Mouse (Mus musculus): ENCODE measurements at regions not wholly inside any gene's neighbourhood (a gene's known extent, or its start where the extent isn't known, plus 50 kb on each side); places are given as distances from the start of the nearest gene placed in this dataset.

GRCm38 (mm10) chr6:94921741-94922140 is 195.3 kb upstream of the Kbtbd8 start:
- H3K27ac ChIP-seq (ENCODE audit: insufficient read depth, low read length), result no peak overlapping the region
- WGBS, result 78% methylated on average over 2 of the region's 2 CpGs
- TF ChIP-seq POLR2A (IDR thresholded peaks at IDR 0.05; ENCODE audit: borderline replicate concordance, insufficient read depth, low read length) (no peak), CTCF (IDR thresholded peaks at IDR 0.05; ENCODE audit: borderline replicate concordance, insufficient read depth, low read depth, low read length) (no peak)

GRCm38 (mm10) chr6:94920770-94921169 is 196.3 kb upstream of the Kbtbd8 start:
- Histone ChIP-seq H3K4me1 (ENCODE audit: control insufficient read depth, insufficient read depth, low read length) (no peaks in the 10 kb centered on the region), H3K27me3 (ENCODE audit: control insufficient read depth, insufficient read depth, low read length) (no peaks in the 10 kb centered on the region), H3K27ac (ENCODE audit: insufficient read depth, low read length) (no peak overlapping the region), H3K4me3 (replicated peaks; ENCODE audit: insufficient read depth, low read depth, low read length) (no peak overlapping the region)
- TF ChIP-seq CTCF (IDR thresholded peaks at IDR 0.05; ENCODE audit: borderline replicate concordance, insufficient read depth, low read depth, low read length) (no peak), POLR2A (IDR thresholded peaks at IDR 0.05; ENCODE audit: borderline replicate concordance, insufficient read depth, low read length) (no peak)
- WGBS, result 95% methylated on average over 2 of the region's 2 CpGs
- no peak for DNase-seq

More at GRCm38 (mm10) chr6:94921741-94922140, 195.3 kb upstream of the Kbtbd8 start:
- Histone ChIP-seq H3K27me3 (ENCODE audit: control insufficient read depth, insufficient read depth, low read length) (no peaks in the 10 kb centered on the region), H3K4me3 (replicated peaks; ENCODE audit: insufficient read depth, low read depth, low read length) (no peak overlapping the region), H3K4me1 (ENCODE audit: control insufficient read depth, insufficient read depth, low read length) (no peaks in the 10 kb centered on the region)
- DNase-seq, result no peak

GRCm38 (mm10) chr6:94919194-94919743 is 197.8 kb upstream of the Kbtbd8 start:
- H3K4me3 ChIP-seq (replicated peaks; ENCODE audit: insufficient read depth, low read depth, low read length), result no peak overlapping the region
- H3K27ac ChIP-seq (ENCODE audit: insufficient read depth, low read length), result no peak overlapping the region
- H3K27me3 ChIP-seq (ENCODE audit: control insufficient read depth, insufficient read depth, low read length), result no peaks in the 10 kb centered on the region
- no peaks in the 10 kb centered on the region for H3K4me1 ChIP-seq (ENCODE audit: control insufficient read depth, insufficient read depth, low read length)
- WGBS, result 88% methylated on average over 5 of the region's 5 CpGs
- no peak for DNase-seq
- no peak for TF ChIP-seq CTCF (IDR thresholded peaks at IDR 0.05; ENCODE audit: borderline replicate concordance, insufficient read depth, low read depth, low read length)
- no peak for TF ChIP-seq POLR2A (IDR thresholded peaks at IDR 0.05; ENCODE audit: borderline replicate concordance, insufficient read depth, low read length)

- DNase-seq, result no peak
Measured at GRCm38 (mm10) chr6:94915842-94916620, 201.0 kb upstream of the Kbtbd8 start.

GRCm38 (mm10) chr6:94911836-94912235 is 205.2 kb upstream of the Kbtbd8 start:
- no peak for DNase-seq
- H3K27ac ChIP-seq (ENCODE audit: insufficient read depth, low read length), result no peak overlapping the region
- H3K4me1 ChIP-seq (ENCODE audit: control insufficient read depth, insufficient read depth, low read length), result no peaks in the 10 kb centered on the region
- 61% methylated on average over 3 of the region's 3 CpGs for WGBS
- TF ChIP-seq POLR2A (IDR thresholded peaks at IDR 0.05; ENCODE audit: borderline replicate concordance, insufficient read depth, low read length), result no peak
- H3K27me3 ChIP-seq (ENCODE audit: control insufficient read depth, insufficient read depth, low read length), result no peaks in the 10 kb centered on the region
- H3K4me3 ChIP-seq (replicated peaks; ENCODE audit: insufficient read depth, low read depth, low read length), result no peak overlapping the region

More at GRCm38 (mm10) chr6:94915842-94916620, 201.0 kb upstream of the Kbtbd8 start:
- WGBS, result 53% methylated on average over 8 of the region's 8 CpGs
- Histone ChIP-seq H3K4me1 (ENCODE audit: control insufficient read depth, insufficient read depth, low read length) (no peaks in the 10 kb centered on the region), H3K4me3 (replicated peaks; ENCODE audit: insufficient read depth, low read depth, low read length) (no peak overlapping the region), H3K27ac (ENCODE audit: insufficient read depth, low read length) (no peak overlapping the region), H3K27me3 (ENCODE audit: control insufficient read depth, insufficient read depth, low read length) (no peaks in the 10 kb centered on the region)
- no peak for TF ChIP-seq CTCF (IDR thresholded peaks at IDR 0.05; ENCODE audit: borderline replicate concordance, insufficient read depth, low read depth, low read length)
- TF ChIP-seq POLR2A (IDR thresholded peaks at IDR 0.05; ENCODE audit: borderline replicate concordance, insufficient read depth, low read length), result no peak

- DNase-seq, result no peak
Measured at GRCm38 (mm10) chr6:94911374-94911773, 205.7 kb upstream of the Kbtbd8 start.

GRCm38 (mm10) chr6:94900862-94901261 is 200.9 kb upstream of the Lrig1 start:
- Histone ChIP-seq H3K4me3 (replicated peaks; ENCODE audit: insufficient read depth, low read depth, low read length) (no peak overlapping the region), H3K27ac (ENCODE audit: insufficient read depth, low read length) (no peak overlapping the region), H3K27me3 (ENCODE audit: control insufficient read depth, insufficient read depth, low read length) (no peaks in the 10 kb centered on the region), H3K4me1 (ENCODE audit: control insufficient read depth, insufficient read depth, low read length) (no peaks in the 10 kb centered on the region)
- 82% methylated on average over 4 of the region's 4 CpGs for WGBS
- DNase-seq, result no peak
- TF ChIP-seq POLR2A (IDR thresholded peaks at IDR 0.05; ENCODE audit: borderline replicate concordance, insufficient read depth, low read length), result no peak
- TF ChIP-seq CTCF (IDR thresholded peaks at IDR 0.05; ENCODE audit: borderline replicate concordance, insufficient read depth, low read depth, low read length), result no peak

More at GRCm38 (mm10) chr6:94911374-94911773, 205.7 kb upstream of the Kbtbd8 start:
- TF ChIP-seq POLR2A (IDR thresholded peaks at IDR 0.05; ENCODE audit: borderline replicate concordance, insufficient read depth, low read length), result no peak
- no peak for TF ChIP-seq CTCF (IDR thresholded peaks at IDR 0.05; ENCODE audit: borderline replicate concordance, insufficient read depth, low read depth, low read length)
- Histone ChIP-seq H3K4me1 (ENCODE audit: control insufficient read depth, insufficient read depth, low read length) (no peaks in the 10 kb centered on the region), H3K27me3 (ENCODE audit: control insufficient read depth, insufficient read depth, low read length) (no peaks in the 10 kb centered on the region), H3K27ac (ENCODE audit: insufficient read depth, low read length) (no peak overlapping the region), H3K4me3 (replicated peaks; ENCODE audit: insufficient read depth, low read depth, low read length) (no peak overlapping the region)
- 14% methylated on average over 9 of the region's 9 CpGs for WGBS

- Histone ChIP-seq H3K4me3 (replicated peaks; ENCODE audit: insufficient read depth, low read depth, low read length) (no peak overlapping the region), H3K27ac (ENCODE audit: insufficient read depth, low read length) (no peak overlapping the region), H3K27me3 (ENCODE audit: control insufficient read depth, insufficient read depth, low read length) (no peaks in the 10 kb centered on the region), H3K4me1 (ENCODE audit: control insufficient read depth, insufficient read depth, low read length) (no peaks in the 10 kb centered on the region)
- DNase-seq, result no peak
- 91% methylated on average over 9 of the region's 9 CpGs for WGBS
- no peak for TF ChIP-seq POLR2A (IDR thresholded peaks at IDR 0.05; ENCODE audit: borderline replicate concordance, insufficient read depth, low read length)
- TF ChIP-seq CTCF (IDR thresholded peaks at IDR 0.05; ENCODE audit: borderline replicate concordance, insufficient read depth, low read depth, low read length), result no peak
Measured at GRCm38 (mm10) chr6:94898881-94899280, 198.9 kb upstream of the Lrig1 start.

All from cerebellum, adult 2 months (tissue).